17 mouse cellular contexts compared by ENCODE assay signal in the genomic region with DNA sequence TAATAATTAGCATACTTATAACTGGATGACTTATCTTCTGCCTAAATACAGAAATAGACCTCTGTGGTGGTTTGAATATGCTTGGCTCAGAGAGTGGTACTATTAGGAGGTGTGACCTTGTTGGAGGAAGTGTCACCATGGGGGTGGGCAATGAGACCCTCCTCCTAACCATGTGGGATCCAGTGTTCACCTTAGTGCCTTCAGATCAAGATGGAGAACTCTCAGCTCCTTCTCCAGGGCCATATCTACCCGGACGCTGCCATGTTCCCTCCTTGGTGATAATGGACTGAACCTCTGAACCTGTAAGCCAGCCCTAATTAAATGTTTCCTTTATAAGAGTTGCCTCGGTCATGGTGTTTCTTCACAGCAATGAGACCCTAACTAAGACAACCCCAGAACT. TPM values are rescaled to one million over a fixed set of nuclear protein-coding genes. Genes with fewer than 3 reads are reported as not detected.
DNase-seq lines count a peak whose midpoint lies in the region.
"Had no signal": no experiment of that assay in that cellular context is flagged by ENCODE, and none has a peak within 500 bp of the region (broad histone marks: within the 10 kb centered on the region; RNA-seq: fewer than 3 reads in every experiment).

No protein-coding gene starts in this region.

- H3K4me3 ChIP-seq in heart, embryonic 10.5 days, result no peak overlapping the region

- intact Hi-C loops in heart, postnatal 36 days (cut with DNase I), result no loop called here

- no peaks in the 10 kb centered on the region for H3K9me3 ChIP-seq in heart, embryonic 10.5 days
- H3K9me3 ChIP-seq: G1E had no signal

- H3K27ac ChIP-seq in heart, embryonic 10.5 days, result no peak overlapping the region

- H3K27me3 ChIP-seq in heart, embryonic 10.5 days (ENCODE audit: insufficient read depth, poor library complexity, severe bottlenecking), result no peaks in the 10 kb centered on the region
- H3K27me3 ChIP-seq: CH12.LX, Patski had no signal

- 81% methylated on average over 3 of the region's 3 CpGs for WGBS in heart, embryonic 10.5 days

- H3K36me3 ChIP-seq in heart, embryonic 10.5 days, result peaks cover 89% of the 10 kb centered on the region

- H3K4me1 ChIP-seq in heart, embryonic 10.5 days, result peaks cover 5% of the 10 kb centered on the region

- peak; percentile 71 for DNase-seq in heart, adult 11 months
- no peak for DNase-seq in heart, postnatal 36 days
- peak; percentile 60 for DNase-seq in heart, embryonic 10.5 days (ENCODE audit: low spot score)
- DNase-seq in heart, postnatal 4 days, result no peak
- DNase-seq: adrenal gland, adult 2 months; adrenal gland, adult 8-10 months; adrenal gland, postnatal 10 days; adrenal gland, postnatal 14 days; adrenal gland, postnatal 25 days; adrenal gland, postnatal 36 days; B cell, adult 2 months; cerebellum, adult 11 months; cerebellum, adult 11-12 months; cerebellum, adult 18-20 months had no signal

RNA-seq across cellular contexts. Expression of a gene that starts 28.3 kb away (rescaled TPM):
- 10 to 100 TPM; 13.1 to 15.7 TPM for total RNA-seq in heart, postnatal 36 days (2021)
- polyA plus RNA-seq in heart, embryonic 10.5 days (2016; fragmentation: Nextera tagmentation; extraction: Ambion mirVana), result 24.0 and 27.1 TPM in 2 replicates
- total RNA-seq in heart, postnatal 4 days (2021), result 10 to 100 TPM; 16.0 to 19.7 TPM

RNA-seq across cellular contexts. Expression of a gene that starts 53.8 kb away (rescaled TPM):
- total RNA-seq in heart, postnatal 36 days (2021), result 1 to 10 TPM; 1.3 to 2.2 TPM
- 0.11 and 0.18 TPM in 2 replicates for polyA plus RNA-seq in heart, embryonic 10.5 days (2016; fragmentation: Nextera tagmentation; extraction: Ambion mirVana)
- 1 to 10 TPM; 3.5 to 4.6 TPM for total RNA-seq in heart, postnatal 4 days (2021)
- polyA plus RNA-seq: G1E had no signal

Comparison
In these comparisons a context has a peak if more than half of its experiments do, and no peak if none do; other contexts are left out.
1. DNase-seq: peak in heart, adult 11 months (single experiment) and heart, embryonic 10.5 days (single experiment); none in heart, postnatal 36 days (0 of 2) and heart, postnatal 4 days (single experiment).